Mouse (Mus musculus) intestine, postnatal 0 days (tissue): ENCODE data around the gene Spsb2. TPM values are rescaled to one million over a fixed set of nuclear protein-coding genes. Genes with fewer than 3 reads are reported as not detected.
A peak's percentile ranks its signal among the peaks of the same experiment; 100 is the strongest.

ENCODE experiments used
- ATAC-seq: fragments of 200-750 bp; cut with Nextera tagmentation; 2 replicates; pipeline ENCODE4 v1.8.0; 2017; ENCODE audit warnings: mild to moderate bottlenecking, moderate TSS enrichment, moderate library complexity
- H3K27ac ChIP-seq: fragments of 300-500 bp; sonication (generic); 2 replicates; pipeline ENCODE4 v1.5.1; 2014; ENCODE audit warnings: mild to moderate bottlenecking, low read depth, low read length, moderate library complexity
- H3K27me3 ChIP-seq: fragments of 300-500 bp; sonication (generic); replicated peaks from 2 replicates; pipeline ENCODE4 v1.6.1; 2014; ENCODE audit warnings: low read length, mixed read lengths; ENCODE audit not compliant: control insufficient read depth, insufficient read depth
- H3K36me3 ChIP-seq: fragments of 300-500 bp; sonication (generic); 2 replicates; pipeline ENCODE4 v1.6.1; 2014; ENCODE audit warnings: mild to moderate bottlenecking, moderate library complexity; ENCODE audit not compliant: control insufficient read depth, insufficient read depth
- H3K4me1 ChIP-seq: fragments of 300-500 bp; sonication (generic); replicated peaks from 2 replicates; pipeline ENCODE4 v1.6.1; 2014; ENCODE audit warnings: antibody characterized with exemption, low read length, mixed read lengths; ENCODE audit not compliant: control insufficient read depth, insufficient read depth
- H3K4me2 ChIP-seq: fragments of 300-500 bp; sonication (generic); replicated peaks from 2 replicates; pipeline ENCODE4 v1.6.1; 2014; ENCODE audit warnings: low read depth, mild to moderate bottlenecking, moderate library complexity
- H3K4me3 ChIP-seq: fragments of 300-500 bp; sonication (generic); 2 replicates; pipeline ENCODE4 v1.5.1; 2014; ENCODE audit warnings: low read depth, low read length
- H3K9ac ChIP-seq: fragments of 300-500 bp; sonication (generic); 2 replicates; pipeline ENCODE4 v1.6.1; 2014; ENCODE audit warnings: mild to moderate bottlenecking, low read depth, low read length
- H3K9me3 ChIP-seq: fragments of 300-500 bp; sonication (generic); 2 replicates; pipeline ENCODE4 v1.6.1; 2016; ENCODE audit warnings: mixed run types; ENCODE audit not compliant: control insufficient read depth
- CTCF ChIP-seq: sonication (generic); IDR thresholded peaks from 2 replicates; pipeline ENCODE4 v1.5.1; 2016; ENCODE audit warnings: low read depth, mild to moderate bottlenecking, control low read depth, antibody characterized with exemption, moderate library complexity
- WGBS: fragments of 180-500 bp; shearing (Covaris S2); extraction: QIAGEN DNeasy Blood & Tissue Kit; methylation state at CpG from one replicate; pipeline ENCODE4 v1.1.7; 2014; 5-methylcytosine and 5-hydroxymethylcytosine counted together
- polyA plus RNA-seq: library from polyadenylated mRNA; unstranded; fragments of >200 nt; fragmentation: Nextera tagmentation; extraction: Ambion mirVana; gene quantifications from 2 replicates; pipeline ENCODE4 v1.2.1, GENCODE M21; 2015

Gene Spsb2
- polyA plus RNA-seq: 57.7 and 69.5 TPM in 2 replicates

GRCm38 (mm10) chr6:124808358-124809012 lies at the start of gene Spsb2:
Gene Spsb2, plus strand, starts transcription at chr6:124808661.
- H3K4me1 ChIP-seq: peaks cover 14% of the 10 kb centered on the region; the same call in 1 of the 2 replicates
- no peaks in the 10 kb centered on the region for H3K9me3 ChIP-seq
- H3K27ac ChIP-seq: peak within 1 kb of the TSS; percentile 95
- no peaks in the 10 kb centered on the region for H3K27me3 ChIP-seq
- H3K4me3 ChIP-seq: peak within 1 kb of the TSS; percentile 64
- 1% methylated on average over 29 of the region's 29 CpGs for WGBS
- H3K36me3 ChIP-seq: peaks cover 26% of the 10 kb centered on the region; the same call in 1 of the 2 replicates
- H3K9ac ChIP-seq: peak within 1 kb of the TSS; percentile 73
- no peak for TF ChIP-seq CTCF
- peak within 1 kb of the TSS; percentile 95 for H3K4me2 ChIP-seq
- ATAC-seq: peak; percentile 61

- H3K27ac ChIP-seq: peak overlapping the region; percentile 50
- no peak overlapping the region; the same call in 1 of the 2 replicates for H3K9ac ChIP-seq
- WGBS: 36% methylated on average over 2 of the region's 2 CpGs
- peak overlapping the region; percentile 83 for H3K4me2 ChIP-seq
- no peaks in the 10 kb centered on the region for H3K9me3 ChIP-seq
- H3K27me3 ChIP-seq: no peaks in the 10 kb centered on the region
- H3K36me3 ChIP-seq: no peaks in the 10 kb centered on the region
- H3K4me3 ChIP-seq: no peak overlapping the region
- TF ChIP-seq CTCF: no peak
- ATAC-seq: no peak
- H3K4me1 ChIP-seq: no peaks in the 10 kb centered on the region
Measured at GRCm38 (mm10) chr6:124758849-124759232, 49.6 kb upstream of the Spsb2 start.

- no peaks in the 10 kb centered on the region for H3K9me3 ChIP-seq
- no peaks in the 10 kb centered on the region for H3K36me3 ChIP-seq
- H3K4me2 ChIP-seq: peak overlapping the region; percentile 83
- H3K27ac ChIP-seq: peak overlapping the region; percentile 50; the same call in 1 of the 2 replicates
- H3K4me1 ChIP-seq: no peaks in the 10 kb centered on the region
- H3K9ac ChIP-seq: no peak overlapping the region; the same call in 1 of the 2 replicates
- H3K4me3 ChIP-seq: no peak overlapping the region
- TF ChIP-seq CTCF: peak; percentile 98
- ATAC-seq: peak; percentile 26; the same call in 1 of the 2 replicates
- H3K27me3 ChIP-seq: no peaks in the 10 kb centered on the region
- WGBS: 1% methylated on average over 5 of the region's 5 CpGs
Measured at GRCm38 (mm10) chr6:124759259-124759658, 49.2 kb upstream of the Spsb2 start.

- no peaks in the 10 kb centered on the region for H3K36me3 ChIP-seq
- no peak for TF ChIP-seq CTCF
- no peak overlapping the region for H3K27ac ChIP-seq
- no peak overlapping the region for H3K4me3 ChIP-seq
- WGBS: 91% methylated on average over 7 of the region's 7 CpGs
- ATAC-seq: no peak
- no peak overlapping the region for H3K9ac ChIP-seq
- H3K27me3 ChIP-seq: peaks cover 11% of the 10 kb centered on the region
- no peak overlapping the region for H3K4me2 ChIP-seq
- H3K4me1 ChIP-seq: no peaks in the 10 kb centered on the region
- no peaks in the 10 kb centered on the region for H3K9me3 ChIP-seq
Measured at GRCm38 (mm10) chr6:124765951-124766350, 42.5 kb upstream of the Spsb2 start.

- TF ChIP-seq CTCF: no peak
- H3K4me2 ChIP-seq: peak overlapping the region; percentile 75; the same call in 1 of the 2 replicates
- no peak for ATAC-seq
- no peak overlapping the region for H3K9ac ChIP-seq
- H3K27me3 ChIP-seq: peaks cover 11% of the 10 kb centered on the region
- H3K4me1 ChIP-seq: no peaks in the 10 kb centered on the region
- WGBS: 70% methylated on average over 4 of the region's 4 CpGs
- no peaks in the 10 kb centered on the region for H3K9me3 ChIP-seq
- H3K4me3 ChIP-seq: no peak overlapping the region
- no peaks in the 10 kb centered on the region for H3K36me3 ChIP-seq
- H3K27ac ChIP-seq: no peak overlapping the region
Measured at GRCm38 (mm10) chr6:124767536-124767919, 40.9 kb upstream of the Spsb2 start.

- Histone ChIP-seq H3K36me3 (no peaks in the 10 kb centered on the region), H3K4me2 (peak overlapping the region; percentile 75), H3K4me3 (peak overlapping the region; percentile 43), H3K27ac (no peak overlapping the region), H3K9ac (no peak overlapping the region), H3K9me3 (no peaks in the 10 kb centered on the region), H3K4me1 (no peaks in the 10 kb centered on the region), H3K27me3 (peaks cover 11% of the 10 kb centered on the region)
- ATAC-seq: no peak
- 41% methylated on average over 19 of the region's 19 CpGs for WGBS
- TF ChIP-seq CTCF: no peak
Measured at GRCm38 (mm10) chr6:124767920-124768703, 40.3 kb upstream of the Spsb2 start.
